Mouse (Mus musculus): ENCODE results near the gene Triml1.

The Triml1 gene

DNA sequence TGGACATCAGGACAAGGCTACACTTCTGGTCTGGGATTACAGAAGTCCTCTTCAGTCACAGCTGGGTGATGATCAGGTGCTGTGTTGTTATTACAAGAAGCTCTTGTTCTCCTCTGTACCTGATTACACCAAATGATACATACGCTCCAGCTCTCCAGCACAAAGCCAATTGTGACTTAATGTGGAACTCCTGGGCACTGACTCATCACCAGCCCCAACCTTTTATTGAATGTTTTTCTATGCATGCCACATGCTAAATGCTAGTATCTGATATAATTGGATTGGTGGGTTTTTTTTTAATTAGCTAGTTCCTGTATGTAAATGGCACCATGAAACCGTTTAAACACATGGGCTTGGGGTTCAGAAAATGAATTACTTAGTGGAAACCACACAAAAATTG, at the start of gene Triml1:
Gene Triml1, minus strand, starts transcription at position 101 of the 400 bp plus-strand sequence.
- no peak for DNase-seq (ENCODE audit: extremely low spot score, low spot score)

DNA sequence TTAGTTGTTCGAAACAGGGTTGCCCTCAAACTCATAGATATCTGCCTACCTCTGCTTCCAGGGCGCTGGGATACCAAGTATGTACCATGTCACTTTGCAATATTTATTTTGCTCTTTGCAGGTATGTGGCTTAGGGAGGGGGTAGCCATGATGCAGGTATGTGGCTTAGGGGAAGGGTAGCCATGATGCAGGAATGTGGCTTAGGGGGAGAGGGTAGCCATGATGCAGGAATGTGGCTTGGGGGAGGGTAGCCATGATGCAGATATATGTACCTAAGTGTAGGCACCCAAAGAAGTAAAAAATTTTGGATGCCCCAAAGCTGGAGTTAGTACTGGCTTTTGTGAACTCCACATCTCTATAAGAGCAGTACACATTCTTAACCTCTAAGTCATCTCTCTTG, 41.0 kb upstream of the Triml1 start:
- DNase-seq (ENCODE audit: extremely low spot score, low spot score) = no peak

DNA sequence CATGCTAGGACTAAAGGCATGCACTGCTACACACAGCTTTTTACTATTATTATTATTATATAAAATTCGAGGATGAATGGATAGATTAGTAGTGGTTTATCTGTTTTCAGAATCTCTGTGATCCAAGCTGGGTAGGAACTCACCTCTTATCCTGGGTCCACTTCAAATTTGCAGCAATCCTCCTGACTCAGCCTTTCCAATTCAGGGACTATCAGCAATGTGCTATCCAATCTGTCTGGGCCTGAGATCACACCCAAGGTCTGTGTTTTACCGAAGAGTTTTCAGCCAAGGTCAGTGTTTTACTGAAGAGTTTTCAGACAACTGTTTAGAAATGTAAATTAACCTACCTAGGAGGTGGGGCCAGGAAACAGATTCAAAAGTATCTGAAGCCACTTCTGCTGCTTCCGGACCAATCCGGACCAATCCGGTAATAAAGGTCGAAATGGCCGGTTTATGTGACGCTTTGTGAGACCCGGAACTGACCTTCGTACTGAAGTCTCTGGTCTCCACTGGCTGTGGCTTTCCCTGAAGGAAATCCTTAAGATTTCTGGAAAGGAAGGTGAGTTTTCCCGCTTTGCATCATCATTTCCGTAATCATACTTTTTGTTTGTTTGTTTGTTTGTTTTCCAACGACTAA, 38.9 kb upstream of the Triml1 start, which contains the start of gene Triml2:
Gene Triml2, plus strand, starts transcription at position 488 of the 637 bp plus-strand sequence.
- DNase-seq (ENCODE audit: extremely low spot score, low spot score) = no peak

DNA sequence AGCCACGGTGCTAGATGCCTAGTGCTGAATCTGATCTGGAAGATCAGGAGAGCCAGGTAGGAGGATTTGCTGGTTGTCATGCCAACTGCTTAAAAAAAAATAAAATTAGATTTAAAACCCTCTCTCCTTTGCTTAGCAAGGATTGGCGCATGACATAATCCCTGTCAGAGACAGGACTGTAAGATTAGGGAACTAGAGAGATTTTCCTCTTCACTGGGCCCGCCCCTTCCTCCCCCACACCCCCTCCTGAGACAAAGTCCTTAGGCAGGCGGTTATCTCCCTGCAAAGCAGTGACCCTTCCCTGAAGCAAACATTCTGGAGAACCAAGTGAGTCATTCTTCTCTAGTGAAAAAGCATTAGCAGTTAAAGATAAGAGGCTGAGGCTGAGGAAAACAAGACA, 37.9 kb upstream of the Triml1 start:
- DNase-seq (ENCODE audit: extremely low spot score, low spot score) = no peak

DNA sequence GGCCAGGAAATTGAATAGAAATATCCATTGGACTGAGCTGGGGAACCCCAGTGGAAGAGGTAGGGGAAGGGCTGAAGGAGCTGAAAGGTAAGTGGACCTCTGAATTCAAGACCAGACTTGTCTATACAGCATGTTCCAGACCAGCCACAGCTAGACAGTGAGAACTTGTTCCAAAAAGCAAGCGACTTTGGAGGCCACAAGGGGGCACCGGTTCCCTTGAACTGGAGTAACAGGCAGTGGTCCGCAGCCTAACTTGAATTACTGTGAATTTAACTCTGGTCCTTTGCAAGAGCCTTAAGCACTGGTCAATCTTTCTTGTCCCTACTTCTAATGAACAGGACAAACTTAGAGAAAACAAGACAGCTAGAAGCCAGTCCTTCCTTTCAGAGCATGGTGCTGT, 37.0 kb upstream of the Triml1 start:
- DNase-seq (ENCODE audit: extremely low spot score, low spot score) = no peak

DNA sequence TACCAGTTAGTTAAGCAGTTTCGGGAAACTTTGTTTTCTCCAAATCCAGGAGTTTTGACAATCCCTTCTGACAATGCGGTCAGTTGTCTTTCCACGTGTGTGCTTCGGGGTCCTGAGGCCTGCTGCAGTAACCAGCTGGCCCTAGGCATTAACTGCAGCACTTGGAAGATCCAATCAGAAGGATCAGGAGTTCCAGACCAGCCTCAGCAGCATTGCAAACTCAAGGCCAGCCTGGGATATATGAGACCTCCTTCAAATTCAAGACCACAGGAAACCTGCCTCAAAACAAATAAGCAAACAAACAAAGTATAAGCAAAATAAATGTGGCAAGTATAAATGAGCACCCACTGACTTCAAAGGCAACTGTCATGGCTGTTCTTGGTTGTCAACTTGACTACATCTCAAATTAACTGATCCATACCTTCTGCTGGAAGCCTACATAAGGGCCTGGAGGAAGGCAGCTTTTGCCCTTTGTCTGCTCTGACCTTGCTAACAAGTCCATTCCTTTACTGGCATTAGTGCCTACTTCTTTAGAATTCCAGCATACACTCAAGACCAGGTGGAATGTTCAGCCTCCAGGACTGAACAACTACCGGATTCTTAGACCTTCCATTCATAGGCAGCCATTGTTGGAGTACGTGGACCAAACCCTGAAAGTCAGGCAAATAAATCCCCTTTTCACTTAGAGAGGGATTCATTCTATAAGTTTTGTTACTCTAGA, 35.6 kb upstream of the Triml1 start:
- no peak for DNase-seq (ENCODE audit: extremely low spot score, low spot score)

DNA sequence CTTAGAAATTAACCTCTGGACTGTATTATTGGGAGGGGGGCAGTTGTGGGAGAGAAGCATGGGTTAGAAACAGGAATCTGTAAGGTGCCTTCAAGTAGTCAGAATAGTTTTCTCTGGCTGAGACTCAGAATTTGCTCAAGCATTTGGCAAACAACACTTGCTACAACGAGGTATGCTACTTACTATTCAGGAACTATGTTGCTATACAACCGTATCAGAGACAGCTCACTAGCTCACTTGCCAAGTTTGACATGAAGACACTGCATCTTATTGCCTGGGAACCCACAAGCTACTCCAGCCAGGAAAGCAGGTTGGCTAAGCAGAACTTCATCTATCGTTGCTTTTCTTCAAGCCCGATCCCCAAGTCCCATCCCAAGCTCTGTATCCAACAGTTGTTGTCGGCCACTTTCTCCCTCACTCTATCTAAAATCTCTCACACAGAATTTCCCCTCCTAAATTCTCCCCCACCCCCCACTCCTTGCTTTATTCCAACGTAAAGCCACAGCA, 28.0 kb upstream of the Triml1 start:
- DNase-seq (ENCODE audit: extremely low spot score, low spot score) = no peak

DNA sequence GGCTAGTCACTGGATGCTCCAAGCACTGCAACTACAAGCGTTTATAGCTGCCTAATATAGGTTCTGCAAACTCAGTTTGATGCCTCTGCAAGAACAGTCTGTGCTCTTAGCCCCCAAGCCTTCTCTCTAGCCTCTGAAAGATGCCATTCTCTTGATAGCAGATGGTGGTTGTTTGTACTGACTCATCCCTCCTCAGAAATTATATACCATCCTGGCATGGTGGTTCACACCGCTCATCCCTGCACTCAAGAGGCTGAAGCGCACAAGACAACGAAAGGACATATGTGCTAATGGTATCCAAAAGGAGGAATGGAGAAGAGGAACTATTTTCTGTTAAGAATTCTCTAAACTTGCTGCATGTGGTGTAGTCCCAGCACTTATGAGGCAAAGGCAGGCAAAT, 26.8 kb upstream of the Triml1 start:
- DNase-seq (ENCODE audit: extremely low spot score, low spot score) = no peak

DNA sequence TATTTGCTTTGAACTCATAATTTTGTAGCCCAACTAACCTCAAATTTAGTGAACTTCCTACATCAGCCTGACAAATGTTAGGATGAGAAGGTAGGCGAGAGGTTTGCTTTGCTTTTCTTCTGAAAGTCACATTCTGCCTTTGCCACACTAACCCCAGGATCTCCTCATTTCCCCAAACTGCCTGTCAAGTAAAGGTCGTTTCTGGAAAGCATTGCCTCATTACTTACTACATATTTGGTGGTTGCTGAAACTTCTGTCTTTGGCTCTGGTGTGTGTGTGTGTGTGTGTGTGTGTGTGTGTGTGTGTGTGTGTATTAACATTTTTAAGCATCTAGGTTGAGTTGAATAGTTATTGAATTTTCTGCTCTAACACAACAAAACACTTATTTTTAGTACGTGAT, 23.2 kb upstream of the Triml1 start:
- DNase-seq (ENCODE audit: extremely low spot score, low spot score) = no peak

DNA sequence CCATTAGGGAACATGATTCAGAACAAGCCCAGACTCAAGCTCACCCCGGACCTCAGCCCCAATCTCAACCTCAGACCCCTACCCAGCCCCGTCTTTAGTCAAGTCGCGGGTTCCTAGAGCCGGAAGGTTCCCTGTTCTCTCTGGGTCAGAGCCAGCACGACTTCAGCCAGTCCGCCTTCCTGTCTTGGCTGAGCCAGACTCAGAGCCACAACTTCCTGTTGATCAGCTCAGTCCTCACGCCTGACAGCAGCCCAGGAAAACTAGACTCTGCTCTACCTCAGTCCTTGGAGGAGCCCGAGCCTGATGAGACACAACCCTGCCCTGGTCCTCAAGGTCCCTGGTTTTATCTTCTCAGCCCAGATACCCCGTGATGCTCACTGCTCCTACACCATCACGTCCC, 22.0 kb upstream of the Triml1 start:
- no peak for DNase-seq (ENCODE audit: extremely low spot score, low spot score)

DNA sequence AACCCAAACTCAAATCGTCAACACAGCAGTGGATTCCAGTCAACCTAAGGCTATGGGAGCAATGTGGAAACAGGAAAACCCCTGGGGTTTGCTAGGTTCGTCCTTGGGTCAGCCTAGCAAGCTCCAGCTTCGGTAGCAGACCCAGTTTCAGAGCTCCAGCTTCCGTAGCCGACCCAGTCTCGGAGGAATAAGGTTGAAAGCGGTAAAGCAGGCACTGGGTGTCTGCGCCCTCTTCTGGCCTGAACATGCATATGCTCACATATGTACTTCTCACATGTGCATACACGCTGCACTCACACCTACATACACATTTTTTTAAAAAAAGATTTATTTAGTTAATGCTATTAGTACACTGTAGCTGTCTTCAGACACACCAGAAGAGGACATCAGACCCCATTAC, 8.0 kb upstream of the Triml1 start:
- DNase-seq (ENCODE audit: extremely low spot score, low spot score) = no peak

DNA sequence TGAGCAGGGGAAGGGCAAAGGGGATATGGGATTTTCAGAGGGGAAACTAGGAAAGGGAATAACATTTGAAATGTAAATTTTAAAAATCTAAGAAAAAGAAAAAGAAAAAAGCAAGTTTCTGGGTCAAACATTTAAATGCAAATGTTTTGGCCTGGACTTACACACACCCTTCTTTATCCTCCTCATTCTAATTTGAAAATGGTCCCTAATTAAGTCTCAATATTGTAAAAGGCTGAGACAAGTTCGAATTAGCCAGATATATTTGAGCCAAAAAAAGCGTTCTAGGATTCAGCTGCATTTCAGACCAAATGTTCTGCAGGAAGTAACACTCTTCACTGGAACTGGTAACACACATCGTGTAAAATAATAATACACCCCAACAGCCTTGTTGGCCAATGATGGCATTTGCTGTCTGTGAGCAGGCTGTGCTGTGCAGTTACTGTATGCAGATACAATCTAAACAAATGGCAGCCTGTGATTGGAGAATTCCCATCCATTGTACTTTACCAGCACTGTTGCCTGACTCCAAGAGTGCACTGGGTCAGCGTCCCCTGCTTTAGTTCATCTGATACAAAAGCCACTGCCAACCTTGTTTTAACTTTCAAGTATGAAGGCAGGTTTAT, 30.0 kb downstream of the Triml1 start:
- DNase-seq (ENCODE audit: extremely low spot score, low spot score) = no peak

Data from neural tube, embryonic 10.5 days (tissue).